ENCODE assay signal across 15 mouse cellular contexts in the genomic region with DNA sequence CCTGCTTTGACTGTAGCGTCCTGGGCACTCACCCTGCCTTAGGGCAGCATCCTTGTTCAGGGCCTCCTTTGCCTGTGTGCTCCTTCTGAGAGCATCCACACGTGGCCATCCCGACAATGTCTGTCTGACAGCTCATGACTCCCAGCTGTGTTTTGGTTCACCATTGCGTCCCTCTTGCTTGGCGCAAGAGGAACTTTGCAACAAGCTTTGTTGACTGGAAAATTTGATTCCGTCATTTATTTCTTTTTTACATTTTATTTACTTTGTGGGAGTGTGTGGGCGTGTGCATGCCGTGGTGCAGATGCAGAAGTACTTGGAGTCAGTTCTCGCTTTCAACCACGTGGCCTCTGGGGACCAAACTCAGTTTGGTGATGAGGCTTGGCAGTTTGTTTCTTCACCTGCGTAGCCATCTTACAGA. TPM values are rescaled to one million over a fixed set of nuclear protein-coding genes. Genes with fewer than 3 reads are reported as not detected.
DNase-seq lines count a peak whose midpoint lies in the region; ATAC-seq lines count a peak whose summit lies in the region.
"Had no signal": no experiment of that assay in that cellular context is flagged by ENCODE, and none has a peak within 500 bp of the region (broad histone marks: within the 10 kb centered on the region; RNA-seq: fewer than 3 reads in every experiment).

No protein-coding gene starts in this region.

- no peak for DNase-seq in lung, adult 18-20 months
- peak; percentile 20 for DNase-seq in brain, adult 2 months (ENCODE audit: low read depth, low spot score)
- DNase-seq in left cerebral cortex, adult 18-20 months (ENCODE audit: low spot score in 2 of 2) = no peak
- DNase-seq in midbrain, embryonic 11.5 days (ENCODE audit: low spot score, missing footprints) = no peak
- no peak for DNase-seq in gastrocnemius, postnatal 14 days
- DNase-seq: adrenal gland, postnatal 14 days; cerebellum, postnatal 25 days; right cerebral cortex, adult 18-20 months had no signal

- peak; percentile 77 for ATAC-seq in lung, embryonic 16.5 days (ENCODE audit: low read depth)
- ATAC-seq in megakaryocyte, adult 5-6 weeks (ENCODE audit: poor library complexity, severe bottlenecking) = peak; percentile 73
- ATAC-seq in stomach, embryonic 14.5 days (ENCODE audit: insufficient number of reproducible peaks, insufficient read depth, low FRiP score, low read depth) = peak; percentile 37; the same call in 1 of the 2 replicates
- ATAC-seq in midbrain, embryonic 11.5 days (ENCODE audit: low FRiP score) = no peak

- H3K9me3 ChIP-seq in lung, embryonic 16.5 days (ENCODE audit: control insufficient read depth, low read length) = no peaks in the 10 kb centered on the region
- no peaks in the 10 kb centered on the region for H3K9me3 ChIP-seq in stomach, embryonic 14.5 days (ENCODE audit: control insufficient read depth, low read depth, low read length)
- H3K9me3 ChIP-seq in midbrain, embryonic 11.5 days (ENCODE audit: control insufficient read depth, low read length) = no peaks in the 10 kb centered on the region
- H3K9me3 ChIP-seq: embryonic facial prominence, embryonic 13.5 days; forebrain, embryonic 10.5 days; hindbrain, embryonic 15.5 days had no signal

- H3K36me3 ChIP-seq in lung, embryonic 16.5 days (ENCODE audit: control insufficient read depth, insufficient read depth, low read length) = peaks cover 14% of the 10 kb centered on the region
- peaks cover 11% of the 10 kb centered on the region; the same call in 1 of the 2 replicates for H3K36me3 ChIP-seq in stomach, embryonic 14.5 days (ENCODE audit: control insufficient read depth, insufficient read depth, low read length)
- peaks cover 11% of the 10 kb centered on the region for H3K36me3 ChIP-seq in midbrain, embryonic 11.5 days (ENCODE audit: control insufficient read depth, insufficient read depth, low read length)

- no peaks in the 10 kb centered on the region for H3K27me3 ChIP-seq in lung, embryonic 16.5 days (ENCODE audit: control insufficient read depth, insufficient read depth, low read depth, low read length)
- H3K27me3 ChIP-seq in stomach, embryonic 14.5 days (ENCODE audit: control insufficient read depth, insufficient read depth, low read length) = no peaks in the 10 kb centered on the region
- H3K27me3 ChIP-seq in midbrain, embryonic 11.5 days (ENCODE audit: control insufficient read depth, insufficient read depth, low read length) = no peaks in the 10 kb centered on the region
- H3K27me3 ChIP-seq: embryonic facial prominence, embryonic 13.5 days; hindbrain, embryonic 15.5 days had no signal

- no peak overlapping the region for H3K9ac ChIP-seq in lung, embryonic 16.5 days (ENCODE audit: low read length)
- no peak overlapping the region for H3K9ac ChIP-seq in stomach, embryonic 14.5 days (replicated peaks; ENCODE audit: low read depth, low read length)
- no peak overlapping the region for H3K9ac ChIP-seq in midbrain, embryonic 11.5 days (ENCODE audit: low read length)
- H3K9ac ChIP-seq: embryonic facial prominence, embryonic 13.5 days; hindbrain, embryonic 15.5 days had no signal

- no peak overlapping the region for H3K27ac ChIP-seq in lung, embryonic 16.5 days (ENCODE audit: low read length)
- H3K27ac ChIP-seq in stomach, embryonic 14.5 days (ENCODE audit: low read length) = no peak overlapping the region
- no peak overlapping the region for H3K27ac ChIP-seq in midbrain, embryonic 11.5 days (ENCODE audit: low read depth, low read length)
- H3K27ac ChIP-seq: embryonic facial prominence, embryonic 13.5 days; forebrain, embryonic 10.5 days; hindbrain, embryonic 15.5 days; macrophage had no signal

- 45% methylated on average over 11 of the region's 11 CpGs for WGBS in lung, embryonic 16.5 days
- WGBS in stomach, embryonic 14.5 days = 48% methylated on average over 11 of the region's 11 CpGs
- 86% methylated on average over 11 of the region's 11 CpGs for WGBS in midbrain, embryonic 11.5 days

- peaks cover 30% of the 10 kb centered on the region for H3K4me1 ChIP-seq in lung, embryonic 16.5 days (replicated peaks; ENCODE audit: control insufficient read depth, insufficient read depth, low read length)
- H3K4me1 ChIP-seq in stomach, embryonic 14.5 days (ENCODE audit: control insufficient read depth, insufficient read depth, low read length) = peaks cover 22% of the 10 kb centered on the region
- peaks cover 11% of the 10 kb centered on the region; the same call in 1 of the 2 replicates for H3K4me1 ChIP-seq in midbrain, embryonic 11.5 days (ENCODE audit: control insufficient read depth, insufficient read depth, low read length)

- intact Hi-C loops in gastrocnemius, postnatal 14 days (cut with DNase I; ENCODE audit: low total_unique reads) = no loop called here

- no peak overlapping the region for H3K4me2 ChIP-seq in lung, embryonic 16.5 days (ENCODE audit: low read depth, low read length)
- H3K4me2 ChIP-seq in stomach, embryonic 14.5 days (replicated peaks; ENCODE audit: low read depth, low read length) = no peak overlapping the region
- no peak overlapping the region for H3K4me2 ChIP-seq in midbrain, embryonic 11.5 days
- H3K4me2 ChIP-seq: embryonic facial prominence, embryonic 13.5 days; hindbrain, embryonic 15.5 days had no signal

- no peak overlapping the region for H3K4me3 ChIP-seq in lung, embryonic 16.5 days (ENCODE audit: low read length)
- H3K4me3 ChIP-seq in stomach, embryonic 14.5 days (ENCODE audit: low read depth, low read length) = no peak overlapping the region
- H3K4me3 ChIP-seq in midbrain, embryonic 11.5 days (ENCODE audit: low read depth, low read length) = no peak overlapping the region
- H3K4me3 ChIP-seq: embryonic facial prominence, embryonic 13.5 days; forebrain, embryonic 10.5 days; hindbrain, embryonic 15.5 days had no signal

RNA-seq across cellular contexts. Expression of a gene that starts 15.2 kb away (rescaled TPM):
- polyA plus RNA-seq in lung, embryonic 16.5 days (2015; fragmentation: Nextera tagmentation; extraction: Ambion mirVana) = 17.1 and 17.7 TPM in 2 replicates
- total RNA-seq in megakaryocyte, adult 5-6 weeks (2015) = 18.2 and 21.2 TPM in 2 replicates
- 37.1 and 37.6 TPM in 2 replicates for total RNA-seq in megakaryocyte, adult 5-6 weeks (2017)
- polyA plus RNA-seq in stomach, embryonic 14.5 days (2014; fragmentation: Nextera tagmentation; extraction: Ambion mirVana) = 28.7 and 29.3 TPM in 2 replicates
- 10 to 100 TPM; 15.6 to 17.4 TPM for total RNA-seq in left cerebral cortex, adult 18-20 months (2021)
- 18.4 and 20.4 TPM in 2 replicates for polyA plus RNA-seq in midbrain, embryonic 11.5 days (2014; fragmentation: Nextera tagmentation; extraction: Ambion mirVana)
- 1 to 10 TPM; 6.9 to 7.6 TPM for total RNA-seq in gastrocnemius, postnatal 14 days (2021)

RNA-seq across cellular contexts. Expression of a gene that starts 45.1 kb away (rescaled TPM):
- 122 and 123 TPM in 2 replicates for polyA plus RNA-seq in lung, embryonic 16.5 days (2015; fragmentation: Nextera tagmentation; extraction: Ambion mirVana)
- total RNA-seq in megakaryocyte, adult 5-6 weeks (2015) = 113 and 122 TPM in 2 replicates
- total RNA-seq in megakaryocyte, adult 5-6 weeks (2017) = 74.8 and 84.5 TPM in 2 replicates
- polyA plus RNA-seq in stomach, embryonic 14.5 days (2014; fragmentation: Nextera tagmentation; extraction: Ambion mirVana) = 92.1 and 101 TPM in 2 replicates
- 10 to 100 TPM; 46.2 to 46.6 TPM for total RNA-seq in left cerebral cortex, adult 18-20 months (2021)
- polyA plus RNA-seq in midbrain, embryonic 11.5 days (2014; fragmentation: Nextera tagmentation; extraction: Ambion mirVana) = 85.7 and 85.9 TPM in 2 replicates
- total RNA-seq in gastrocnemius, postnatal 14 days (2021) = 10 to 100 TPM; 23.9 to 24.3 TPM
